Mouse (Mus musculus): ENCODE results near the gene Prnd. TPM values are rescaled to one million over a fixed set of nuclear protein-coding genes. Genes with fewer than 3 reads are reported as not detected.

Gene Prnd
- polyA plus RNA-seq, 1 experiment from 2014 or later = 6.9 TPM

GRCm38 (mm10) chr2:131934243-131934642 is 16.4 kb upstream of the Prnd start:
- Histone ChIP-seq H3K27ac (ENCODE audit: low read depth, low read length) (no peak overlapping the region), H3K36me3 (ENCODE audit: control insufficient read depth, insufficient read depth, low read length) (no peaks in the 10 kb centered on the region; the same call in 1 of the 2 replicates), H3K27me3 (ENCODE audit: control insufficient read depth, insufficient read depth, low read length) (no peaks in the 10 kb centered on the region), H3K4me2 (no peak overlapping the region), H3K9ac (ENCODE audit: low read length) (no peak overlapping the region), H3K4me1 (ENCODE audit: control insufficient read depth, insufficient read depth, low read length) (no peaks in the 10 kb centered on the region), H3K9me3 (ENCODE audit: control insufficient read depth, low read length) (no peaks in the 10 kb centered on the region), H3K4me3 (ENCODE audit: low read depth, low read length) (no peak overlapping the region)
- DNase-seq (ENCODE audit: low spot score, missing footprints) = peak; percentile 56
- no peak for ATAC-seq (ENCODE audit: low FRiP score)
- 91% methylated on average over 2 of the region's 2 CpGs for WGBS

- Histone ChIP-seq H3K36me3 (ENCODE audit: control insufficient read depth, insufficient read depth, low read length) (no peaks in the 10 kb centered on the region; the same call in 1 of the 2 replicates), H3K4me1 (ENCODE audit: control insufficient read depth, insufficient read depth, low read length) (no peaks in the 10 kb centered on the region), H3K27ac (ENCODE audit: low read depth, low read length) (no peak overlapping the region), H3K4me2 (no peak overlapping the region), H3K9ac (ENCODE audit: low read length) (no peak overlapping the region), H3K9me3 (ENCODE audit: control insufficient read depth, low read length) (no peaks in the 10 kb centered on the region), H3K4me3 (ENCODE audit: low read depth, low read length) (no peak overlapping the region), H3K27me3 (ENCODE audit: control insufficient read depth, insufficient read depth, low read length) (no peaks in the 10 kb centered on the region)
- 87% methylated on average over 10 of the region's 10 CpGs for WGBS
- no peak for ATAC-seq (ENCODE audit: low FRiP score)
- peak; percentile 68 for DNase-seq (ENCODE audit: low spot score, missing footprints)
Observed at GRCm38 (mm10) chr2:131935390-131936105, 15.1 kb upstream of the Prnd start.

GRCm38 (mm10) chr2:131936410-131936809 is 14.3 kb upstream of the Prnd start:
- Histone ChIP-seq H3K36me3 (ENCODE audit: control insufficient read depth, insufficient read depth, low read length) (no peaks in the 10 kb centered on the region; the same call in 1 of the 2 replicates), H3K9ac (ENCODE audit: low read length) (no peak overlapping the region), H3K27ac (ENCODE audit: low read depth, low read length) (no peak overlapping the region), H3K4me3 (ENCODE audit: low read depth, low read length) (no peak overlapping the region), H3K27me3 (ENCODE audit: control insufficient read depth, insufficient read depth, low read length) (no peaks in the 10 kb centered on the region), H3K4me1 (ENCODE audit: control insufficient read depth, insufficient read depth, low read length) (no peaks in the 10 kb centered on the region), H3K9me3 (ENCODE audit: control insufficient read depth, low read length) (no peaks in the 10 kb centered on the region), H3K4me2 (no peak overlapping the region)
- ATAC-seq (ENCODE audit: low FRiP score) (no peak), DNase-seq (ENCODE audit: low spot score, missing footprints) (peak; percentile 23)
- WGBS = over 99% methylated on average over 10 of the region's 10 CpGs

- 37% methylated on average over 8 of the region's 8 CpGs for WGBS
- DNase-seq (ENCODE audit: low spot score, missing footprints) (peak; percentile 53), ATAC-seq (ENCODE audit: low FRiP score) (peak; percentile 67)
- Histone ChIP-seq H3K27ac (ENCODE audit: low read depth, low read length) (no peak overlapping the region), H3K4me3 (ENCODE audit: low read depth, low read length) (no peak overlapping the region), H3K9ac (ENCODE audit: low read length) (no peak overlapping the region), H3K36me3 (ENCODE audit: control insufficient read depth, insufficient read depth, low read length) (no peaks in the 10 kb centered on the region; the same call in 1 of the 2 replicates), H3K4me1 (ENCODE audit: control insufficient read depth, insufficient read depth, low read length) (no peaks in the 10 kb centered on the region), H3K4me2 (no peak overlapping the region), H3K9me3 (ENCODE audit: control insufficient read depth, low read length) (no peaks in the 10 kb centered on the region), H3K27me3 (ENCODE audit: control insufficient read depth, insufficient read depth, low read length) (no peaks in the 10 kb centered on the region)
Observed at GRCm38 (mm10) chr2:131939404-131940111, 11.1 kb upstream of the Prnd start.

- H3K4me3 ChIP-seq (ENCODE audit: low read depth, low read length) = no peak overlapping the region
- no peak overlapping the region for H3K9ac ChIP-seq (ENCODE audit: low read length)
- H3K27ac ChIP-seq (ENCODE audit: low read depth, low read length) = no peak overlapping the region
- H3K4me2 ChIP-seq = no peak overlapping the region
- no peaks in the 10 kb centered on the region for H3K27me3 ChIP-seq (ENCODE audit: control insufficient read depth, insufficient read depth, low read length)
- H3K36me3 ChIP-seq (ENCODE audit: control insufficient read depth, insufficient read depth, low read length) = no peaks in the 10 kb centered on the region; the same call in 1 of the 2 replicates
- no peaks in the 10 kb centered on the region for H3K4me1 ChIP-seq (ENCODE audit: control insufficient read depth, insufficient read depth, low read length)
- ATAC-seq (ENCODE audit: low FRiP score) = no peak
- no peaks in the 10 kb centered on the region for H3K9me3 ChIP-seq (ENCODE audit: control insufficient read depth, low read length)
- DNase-seq (ENCODE audit: low spot score, missing footprints) = no peak
- 84% methylated on average over 3 of the region's 3 CpGs for WGBS
Observed at GRCm38 (mm10) chr2:131940506-131940905, 10.2 kb upstream of the Prnd start.

GRCm38 (mm10) chr2:131941501-131941900 is 9.2 kb upstream of the Prnd start:
- WGBS = 81% methylated on average over 6 of the region's 6 CpGs
- H3K36me3 ChIP-seq (ENCODE audit: control insufficient read depth, insufficient read depth, low read length) = no peaks in the 10 kb centered on the region; the same call in 1 of the 2 replicates
- H3K4me1 ChIP-seq (ENCODE audit: control insufficient read depth, insufficient read depth, low read length) = no peaks in the 10 kb centered on the region
- no peak for ATAC-seq (ENCODE audit: low FRiP score)
- H3K27me3 ChIP-seq (ENCODE audit: control insufficient read depth, insufficient read depth, low read length) = no peaks in the 10 kb centered on the region
- no peak overlapping the region for H3K4me3 ChIP-seq (ENCODE audit: low read depth, low read length)
- no peak overlapping the region for H3K4me2 ChIP-seq
- H3K27ac ChIP-seq (ENCODE audit: low read depth, low read length) = no peak overlapping the region
- H3K9ac ChIP-seq (ENCODE audit: low read length) = no peak overlapping the region
- peak; percentile 67 for DNase-seq (ENCODE audit: low spot score, missing footprints)
- no peaks in the 10 kb centered on the region for H3K9me3 ChIP-seq (ENCODE audit: control insufficient read depth, low read length)

- Histone ChIP-seq H3K9me3 (ENCODE audit: control insufficient read depth, low read length) (no peaks in the 10 kb centered on the region), H3K9ac (ENCODE audit: low read length) (no peak overlapping the region), H3K4me3 (ENCODE audit: low read depth, low read length) (no peak overlapping the region), H3K36me3 (ENCODE audit: control insufficient read depth, insufficient read depth, low read length) (no peaks in the 10 kb centered on the region), H3K4me1 (ENCODE audit: control insufficient read depth, insufficient read depth, low read length) (no peaks in the 10 kb centered on the region), H3K27me3 (ENCODE audit: control insufficient read depth, insufficient read depth, low read length) (no peaks in the 10 kb centered on the region), H3K4me2 (no peak overlapping the region), H3K27ac (ENCODE audit: low read depth, low read length) (no peak overlapping the region)
- peak; percentile 72 for DNase-seq (ENCODE audit: low spot score, missing footprints)
- 18% methylated on average over 1 of the region's 1 CpGs for WGBS
- ATAC-seq (ENCODE audit: low FRiP score) = no peak
Observed at GRCm38 (mm10) chr2:131944370-131944769, 6.3 kb upstream of the Prnd start.

GRCm38 (mm10) chr2:131945225-131945624 is 5.4 kb upstream of the Prnd start:
- Histone ChIP-seq H3K36me3 (ENCODE audit: control insufficient read depth, insufficient read depth, low read length) (no peaks in the 10 kb centered on the region), H3K9me3 (ENCODE audit: control insufficient read depth, low read length) (no peaks in the 10 kb centered on the region), H3K27ac (ENCODE audit: low read depth, low read length) (no peak overlapping the region), H3K4me1 (ENCODE audit: control insufficient read depth, insufficient read depth, low read length) (no peaks in the 10 kb centered on the region), H3K9ac (ENCODE audit: low read length) (no peak overlapping the region), H3K4me2 (no peak overlapping the region), H3K4me3 (ENCODE audit: low read depth, low read length) (no peak overlapping the region), H3K27me3 (ENCODE audit: control insufficient read depth, insufficient read depth, low read length) (no peaks in the 10 kb centered on the region)
- DNase-seq (ENCODE audit: low spot score, missing footprints) = peak; percentile 75
- 89% methylated on average over 8 of the region's 8 CpGs for WGBS
- no peak for ATAC-seq (ENCODE audit: low FRiP score)

GRCm38 (mm10) chr2:131945765-131946164 is 4.9 kb upstream of the Prnd start:
- Histone ChIP-seq H3K4me3 (ENCODE audit: low read depth, low read length) (no peak overlapping the region), H3K9ac (ENCODE audit: low read length) (no peak overlapping the region), H3K27me3 (ENCODE audit: control insufficient read depth, insufficient read depth, low read length) (no peaks in the 10 kb centered on the region), H3K4me2 (no peak overlapping the region), H3K36me3 (ENCODE audit: control insufficient read depth, insufficient read depth, low read length) (no peaks in the 10 kb centered on the region), H3K27ac (ENCODE audit: low read depth, low read length) (no peak overlapping the region), H3K9me3 (ENCODE audit: control insufficient read depth, low read length) (no peaks in the 10 kb centered on the region), H3K4me1 (ENCODE audit: control insufficient read depth, insufficient read depth, low read length) (no peaks in the 10 kb centered on the region)
- ATAC-seq (ENCODE audit: low FRiP score) = no peak
- WGBS = 91% methylated on average over 6 of the region's 6 CpGs
- no peak for DNase-seq (ENCODE audit: low spot score, missing footprints)
